Mouse (Mus musculus) lung, postnatal 36 days (tissue): ENCODE measurements around the gene Gsk3a.
A peak's percentile ranks its signal among the peaks of the same experiment; 100 is the strongest.

Experiments used
- DNase-seq: peaks from one replicate; pipeline ENCODE4 v3.0.0; 2022; ENCODE audit warnings: mixed read lengths

Gsk3a gene

DNA sequence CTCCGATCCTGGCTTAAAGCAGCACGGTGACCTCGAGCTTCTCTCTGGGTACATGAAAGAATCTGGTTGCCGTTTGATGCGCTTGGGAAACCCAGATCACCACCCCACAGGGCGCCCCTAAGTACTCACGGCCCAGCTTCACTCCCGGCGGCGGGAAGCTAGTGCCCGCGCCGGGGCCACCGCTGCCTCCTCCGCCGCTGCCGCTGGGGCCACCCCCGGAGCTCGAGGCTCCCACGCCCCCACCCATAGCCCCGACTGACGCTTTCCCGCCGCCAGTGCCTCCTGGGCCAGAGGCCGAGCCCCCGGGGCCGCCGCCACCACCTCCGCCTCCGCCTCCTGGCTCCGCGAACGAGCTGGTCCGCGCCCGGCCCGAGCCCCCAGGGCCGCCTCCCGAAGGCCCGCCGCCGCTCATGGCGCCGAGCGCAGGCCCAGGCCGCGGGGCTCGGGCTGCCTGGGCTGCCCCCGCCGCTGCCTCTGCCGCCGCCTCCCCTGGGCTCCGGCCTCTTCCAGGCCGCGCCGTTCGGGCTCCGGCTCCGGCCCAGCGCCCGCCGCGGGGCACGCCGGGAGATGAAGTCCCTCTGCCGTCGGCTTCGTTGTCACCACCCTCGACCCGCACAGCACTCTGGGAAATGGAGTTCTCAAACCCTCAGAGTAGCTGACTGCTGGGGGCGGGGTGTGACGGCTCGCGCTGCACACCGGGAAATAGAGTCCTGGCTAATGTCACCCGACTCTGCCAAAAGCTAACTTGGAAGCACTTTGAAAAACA lies at the start of gene Gsk3a:
Gene Gsk3a, minus strand, starts transcription at position 603 of the 766 bp plus-strand sequence.
- peak; percentile 99 for DNase-seq

DNA sequence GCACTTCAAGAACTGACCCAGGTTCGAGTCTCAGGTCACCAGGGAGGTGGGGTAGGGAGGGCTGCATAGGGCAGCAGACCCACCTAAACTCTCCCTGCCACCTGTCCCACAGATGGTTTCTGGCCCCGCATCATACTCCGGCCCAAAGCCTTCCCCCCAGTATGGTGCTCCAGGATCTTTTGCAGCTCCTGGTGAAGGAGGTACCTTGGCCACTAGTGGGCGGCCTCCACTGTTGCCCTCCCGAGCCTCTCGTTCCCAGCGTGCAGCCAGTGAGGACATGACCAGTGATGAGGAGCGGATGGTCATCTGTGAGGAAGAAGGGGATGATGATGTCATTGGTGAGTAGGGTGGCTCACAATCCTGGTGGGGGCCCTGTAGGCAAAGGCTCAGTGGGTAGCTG lies 49.3 kb upstream of the Gsk3a start:
- DNase-seq = no peak

DNA sequence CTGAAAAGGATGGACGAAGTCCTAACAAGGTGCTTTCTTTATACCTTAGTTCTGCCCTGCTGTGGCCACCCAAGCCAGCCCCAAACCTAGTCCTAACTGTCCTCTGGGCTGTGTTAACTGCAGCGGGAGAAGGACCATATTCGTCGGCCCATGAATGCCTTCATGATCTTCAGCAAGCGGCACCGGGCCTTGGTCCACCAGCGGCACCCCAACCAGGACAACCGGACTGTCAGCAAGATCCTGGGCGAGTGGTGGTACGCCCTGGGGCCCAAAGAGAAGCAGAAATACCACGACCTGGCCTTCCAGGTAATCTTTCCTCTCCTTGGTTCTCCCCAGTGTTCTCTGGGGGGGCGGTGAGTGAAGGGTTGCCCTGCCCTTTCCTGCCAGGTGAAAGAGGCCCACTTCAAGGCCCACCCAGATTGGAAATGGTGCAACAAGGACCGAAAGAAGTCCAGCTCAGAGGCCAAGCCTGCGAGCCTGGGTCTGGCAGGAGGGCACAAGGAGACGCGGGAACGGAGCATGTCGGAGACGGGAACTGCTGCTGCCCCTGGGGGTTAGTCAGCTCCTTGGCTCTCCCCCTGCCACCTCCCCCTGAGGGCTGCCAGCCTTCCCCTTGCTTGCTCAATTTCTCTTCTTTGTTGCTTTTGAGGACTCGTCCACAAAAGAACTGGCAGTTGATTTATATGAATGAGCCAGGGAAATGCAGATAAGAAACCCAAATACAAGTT lies 48.0 kb upstream of the Gsk3a start:
- no peak for DNase-seq

DNA sequence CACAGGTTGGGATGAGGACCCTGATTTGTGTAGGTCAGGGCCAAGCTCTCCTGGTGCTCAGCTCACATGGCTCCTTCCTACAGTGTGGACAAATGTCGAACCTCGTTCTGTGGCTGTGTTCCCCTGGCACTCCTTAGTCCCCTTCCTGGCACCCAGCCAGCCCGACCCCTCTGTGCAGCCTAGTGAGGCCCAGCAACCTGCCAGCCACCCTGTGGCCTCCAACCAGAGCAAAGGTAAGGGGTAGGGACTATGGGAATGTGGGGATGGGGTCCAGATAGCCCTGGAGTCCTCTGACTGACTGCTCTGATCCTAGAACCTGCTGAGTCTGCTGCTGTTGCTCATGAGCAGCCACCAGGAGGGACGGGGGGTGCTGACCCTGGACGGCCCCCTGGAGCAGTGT lies 47.1 kb upstream of the Gsk3a start:
- DNase-seq = no peak

DNA sequence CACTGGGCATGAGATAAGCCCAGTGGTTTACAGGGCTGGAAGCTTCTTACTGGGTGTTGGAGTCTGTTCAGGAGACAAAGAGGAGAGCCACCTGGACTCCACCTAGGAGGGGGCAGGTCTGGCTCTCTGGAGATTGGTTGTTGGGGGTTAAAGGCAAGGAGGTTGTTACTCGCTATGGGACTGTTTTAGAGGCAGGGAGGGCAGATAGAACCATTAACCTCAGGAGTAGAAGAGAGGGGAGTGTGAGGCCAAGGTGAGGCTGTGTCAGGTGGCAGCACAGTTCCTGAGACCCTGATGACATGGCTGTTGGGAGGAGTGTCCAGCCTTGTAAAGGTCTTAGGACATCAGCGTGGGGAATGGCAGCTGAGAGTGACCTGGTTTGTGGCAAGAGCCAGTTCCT lies 46.5 kb upstream of the Gsk3a start:
- no peak for DNase-seq

DNA sequence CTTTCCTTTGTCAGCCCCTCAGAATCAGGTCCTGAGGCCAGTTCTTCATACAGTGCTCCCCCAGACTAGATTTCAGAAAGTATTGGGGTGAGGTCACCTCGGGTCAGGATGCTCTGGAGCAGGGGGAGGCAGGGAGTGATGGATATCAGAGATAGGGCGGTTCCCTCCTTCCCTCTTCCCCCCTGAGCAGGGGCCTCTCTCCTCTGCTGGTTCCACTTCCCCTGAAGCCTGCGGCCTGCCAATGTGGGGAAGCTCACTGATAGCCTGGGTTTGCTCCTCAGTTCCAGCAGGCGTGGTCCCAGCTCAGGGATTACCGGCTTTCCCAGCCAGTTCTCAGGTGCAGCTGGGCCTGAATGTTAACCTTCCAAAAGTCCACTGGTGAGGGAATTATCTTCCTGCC lies 46.0 kb upstream of the Gsk3a start:
- DNase-seq = no peak

DNA sequence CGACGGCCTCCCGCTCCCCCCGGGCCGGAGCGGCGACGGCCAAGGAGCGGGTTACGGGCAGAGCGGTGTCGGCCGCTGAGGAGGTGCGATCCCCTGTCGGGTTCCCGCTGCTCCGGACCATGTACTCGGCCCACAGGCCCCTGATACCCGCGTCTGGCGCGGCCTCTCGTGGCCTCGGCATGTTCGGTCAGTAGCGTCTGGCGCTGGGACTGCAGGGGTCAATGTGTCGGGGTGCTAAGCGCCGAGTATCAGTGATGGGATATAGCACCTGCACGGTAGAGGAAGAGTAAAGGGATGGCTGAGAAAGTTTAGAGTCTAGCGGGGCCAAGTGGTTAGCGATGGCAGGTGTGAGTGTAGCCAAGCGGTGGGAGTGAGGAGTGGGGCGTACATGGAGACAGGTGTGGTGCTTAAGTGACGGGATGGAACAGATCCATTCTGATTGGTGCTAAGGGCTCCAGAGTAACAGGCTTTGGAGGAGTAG lies 45.1 kb upstream of the Gsk3a start:
- DNase-seq = peak; percentile 44

DNA sequence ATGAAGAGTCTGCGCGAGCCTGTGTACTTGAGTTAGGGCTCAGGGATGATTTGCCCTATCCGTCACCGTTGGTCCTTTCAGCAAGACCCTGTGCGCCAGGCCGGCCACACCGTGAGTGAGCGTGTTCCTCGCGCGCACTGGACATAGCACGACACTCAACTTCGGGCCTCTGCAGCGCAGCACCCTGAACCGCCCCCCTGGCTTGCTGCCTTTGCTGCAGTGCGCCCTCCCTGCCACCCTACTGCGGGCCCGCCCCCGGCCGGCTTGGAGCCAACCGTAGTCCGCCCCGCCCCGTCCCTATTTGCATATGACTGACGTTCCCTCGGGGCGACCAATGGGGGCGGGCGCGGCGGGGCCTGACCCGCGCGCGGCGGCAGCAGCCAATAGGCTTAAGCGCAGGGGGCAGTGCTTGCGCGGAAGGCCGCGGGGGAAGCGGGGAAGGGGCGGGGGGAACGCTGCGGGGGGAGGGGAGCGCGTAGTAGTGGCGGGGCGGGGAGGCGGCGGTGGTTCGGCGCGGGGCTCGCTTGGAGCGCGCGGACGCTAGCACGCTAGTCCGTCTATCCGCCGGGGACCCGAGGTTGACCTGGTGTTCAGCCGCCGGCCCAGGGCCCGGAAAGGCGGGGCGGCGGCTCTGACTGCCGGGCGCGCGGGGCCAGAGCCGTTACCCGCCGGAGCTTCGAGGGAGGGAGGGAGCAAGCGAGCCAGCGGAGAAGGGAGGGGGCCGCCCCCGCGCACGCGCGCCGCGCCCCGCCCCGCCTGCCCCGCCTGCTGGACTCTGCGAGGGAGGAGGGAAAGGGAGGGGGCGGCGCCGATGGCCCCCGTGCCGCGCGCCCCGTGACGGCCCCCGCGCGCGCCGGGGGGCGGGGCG lies 44.3 kb upstream of the Gsk3a start:
- DNase-seq = peak; percentile 99

DNA sequence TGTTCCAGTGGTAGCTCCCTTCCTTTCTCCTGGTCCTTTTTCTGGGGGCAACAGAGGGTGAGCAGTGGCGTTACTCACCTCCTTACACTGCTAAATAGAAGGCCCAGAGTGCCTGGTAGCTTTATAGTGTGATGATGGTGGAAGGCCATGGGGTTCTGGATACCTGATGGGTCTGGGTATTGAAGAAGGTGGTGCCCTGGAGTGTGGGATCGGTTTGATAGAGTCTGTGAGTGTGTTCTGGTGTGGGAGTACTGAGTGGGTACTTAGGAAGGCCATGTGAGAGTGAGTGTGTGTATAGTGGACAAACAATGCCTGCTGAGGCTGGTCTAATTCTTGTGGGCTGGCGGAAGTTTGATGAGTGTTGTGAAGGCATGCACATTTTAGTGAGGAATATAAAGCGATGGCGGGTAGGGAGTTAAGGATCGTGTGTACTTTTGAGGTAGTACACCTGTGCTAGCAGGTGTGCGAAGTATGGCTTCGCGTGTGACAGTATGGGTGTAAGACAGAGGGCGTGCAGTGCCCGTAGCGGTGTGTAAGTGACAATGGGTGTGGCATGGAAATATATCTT lies 43.6 kb upstream of the Gsk3a start:
- no peak for DNase-seq

DNA sequence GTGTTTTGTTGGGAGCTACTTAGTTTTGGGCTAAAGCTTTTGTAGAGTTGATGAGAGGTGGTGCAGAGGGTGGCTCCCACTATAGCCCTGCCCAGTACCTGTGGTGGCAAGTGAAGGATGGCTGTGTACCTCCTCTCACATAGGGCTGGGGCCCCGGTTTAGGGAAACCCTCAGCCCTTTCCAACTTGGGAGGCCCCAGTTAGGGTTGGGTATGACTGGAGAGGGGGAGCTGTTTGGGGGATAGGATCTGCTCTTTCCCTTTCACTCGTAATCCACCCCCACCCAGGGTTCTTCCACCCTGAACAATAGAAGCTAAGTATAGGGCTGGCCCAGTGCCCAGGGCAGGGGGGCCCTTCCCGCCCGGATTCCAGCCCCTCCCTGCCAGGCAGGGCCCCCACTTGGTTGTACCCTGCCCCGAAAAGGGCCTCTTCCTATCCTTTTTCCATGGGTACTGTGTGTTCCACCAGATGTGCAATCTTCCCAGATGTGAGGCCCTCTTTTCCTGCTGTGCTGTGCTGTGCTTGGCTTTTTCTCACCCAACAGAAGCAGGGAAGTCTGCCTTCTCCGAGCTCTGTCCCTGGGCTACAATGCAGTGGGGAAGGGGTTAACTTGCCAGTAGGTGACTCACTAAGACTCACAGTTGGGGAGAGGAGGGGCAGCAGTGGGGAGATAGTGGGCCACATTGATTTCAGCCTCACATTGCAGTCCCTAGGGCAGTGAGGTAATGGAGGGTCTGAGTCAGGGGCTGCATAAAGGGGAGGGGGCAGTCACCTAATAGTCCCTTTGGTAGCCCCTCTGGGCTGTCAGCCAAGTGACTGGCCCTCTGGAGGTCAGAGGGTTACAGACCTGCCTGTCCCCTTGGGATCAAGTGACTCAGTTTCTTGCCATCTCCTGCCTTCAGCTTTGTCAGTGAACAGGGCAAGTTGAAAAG lies 42.5 kb upstream of the Gsk3a start:
- peak; percentile 76 for DNase-seq

DNA sequence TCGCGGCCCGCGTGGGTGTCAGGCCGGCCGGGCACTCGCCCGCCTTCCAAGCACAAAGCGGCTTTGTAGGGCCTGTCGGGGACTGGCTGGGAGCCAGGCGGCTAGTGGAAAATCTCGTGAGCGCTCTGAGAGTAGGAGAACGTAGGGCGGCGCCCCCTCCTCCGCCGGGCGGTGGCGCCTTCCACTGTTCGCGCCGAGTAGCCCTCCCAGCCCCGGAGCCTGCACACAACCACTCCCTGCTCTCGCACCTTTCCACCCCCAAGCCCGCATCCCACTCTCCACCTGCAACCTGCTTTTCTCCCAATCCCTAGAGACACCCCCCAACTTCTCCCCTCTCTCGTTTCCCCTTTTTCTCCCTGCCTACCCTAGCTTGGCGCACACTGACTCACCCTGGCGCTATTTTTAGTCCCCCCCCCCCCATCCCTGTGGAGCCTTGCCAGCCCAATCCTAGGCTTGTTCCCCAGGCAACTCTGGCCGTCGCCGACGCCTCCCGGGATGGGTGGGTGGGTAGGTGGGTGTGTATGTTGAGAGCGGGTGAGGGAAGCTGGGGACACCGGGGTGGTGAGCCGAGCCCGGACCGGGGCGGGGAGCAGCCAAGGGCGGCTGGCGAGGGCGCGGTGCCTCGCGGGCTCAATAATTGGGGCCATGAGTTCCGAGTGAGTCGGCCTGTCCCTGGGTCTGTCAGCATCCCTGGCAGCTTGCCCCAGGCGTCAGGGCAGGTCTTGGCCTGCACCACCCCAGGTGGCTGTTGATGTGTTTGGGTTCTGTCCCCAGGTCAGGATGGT lies 41.6 kb upstream of the Gsk3a start:
- DNase-seq = peak; percentile 92

DNA sequence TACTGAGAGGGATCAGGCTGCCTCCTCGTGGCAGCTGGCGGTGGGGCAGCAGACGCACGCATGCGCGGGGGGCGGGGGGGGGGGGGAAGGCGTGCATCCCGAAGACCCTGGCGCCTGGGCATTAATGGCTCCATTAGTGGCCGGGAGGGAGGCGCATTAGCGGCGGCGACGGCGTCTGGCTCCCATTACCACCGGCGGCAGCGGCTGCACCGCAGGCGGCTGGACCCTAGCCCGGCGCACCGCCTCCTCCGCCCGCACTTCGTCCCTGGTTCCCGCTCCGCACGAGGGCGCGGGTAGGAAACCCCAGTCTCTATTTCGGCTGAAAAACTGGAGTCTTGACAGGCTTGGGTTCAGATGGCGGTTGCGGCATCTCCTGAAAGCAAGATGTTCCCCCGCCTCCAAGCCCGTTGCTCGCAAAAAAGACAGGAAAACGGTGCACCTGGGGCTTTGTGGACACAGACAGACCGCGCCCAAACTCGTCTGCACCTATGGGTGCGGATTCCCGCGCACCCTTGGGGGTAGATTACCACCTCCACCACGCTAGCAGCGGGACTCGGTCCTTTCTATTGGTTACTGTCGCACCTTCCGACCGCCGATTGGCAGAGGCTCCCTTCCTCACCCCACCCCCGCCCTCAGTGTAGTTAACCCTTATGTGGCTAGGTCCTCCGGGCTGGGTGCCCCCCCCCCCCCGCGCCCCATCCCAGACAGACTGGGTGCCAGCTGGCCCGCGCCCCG lies 40.9 kb upstream of the Gsk3a start:
- peak; percentile 91 for DNase-seq

DNA sequence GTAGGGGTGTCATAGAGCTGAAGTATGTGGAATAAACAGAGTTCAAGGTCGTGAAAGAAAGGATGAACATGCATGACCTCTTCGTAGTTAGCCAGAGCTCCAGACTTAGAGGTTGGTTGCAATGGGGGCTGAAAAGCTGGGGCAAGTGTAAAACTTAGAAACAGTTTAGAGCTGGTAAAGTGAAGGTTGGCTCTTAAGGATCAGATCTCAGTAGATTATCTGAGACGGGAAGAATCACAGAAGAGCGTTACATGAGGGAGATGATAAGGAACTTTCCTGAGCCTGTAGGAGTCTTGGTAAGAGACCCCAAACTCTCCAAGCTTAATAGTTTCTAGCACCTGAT lies 40.3 kb upstream of the Gsk3a start:
- DNase-seq = no peak

DNA sequence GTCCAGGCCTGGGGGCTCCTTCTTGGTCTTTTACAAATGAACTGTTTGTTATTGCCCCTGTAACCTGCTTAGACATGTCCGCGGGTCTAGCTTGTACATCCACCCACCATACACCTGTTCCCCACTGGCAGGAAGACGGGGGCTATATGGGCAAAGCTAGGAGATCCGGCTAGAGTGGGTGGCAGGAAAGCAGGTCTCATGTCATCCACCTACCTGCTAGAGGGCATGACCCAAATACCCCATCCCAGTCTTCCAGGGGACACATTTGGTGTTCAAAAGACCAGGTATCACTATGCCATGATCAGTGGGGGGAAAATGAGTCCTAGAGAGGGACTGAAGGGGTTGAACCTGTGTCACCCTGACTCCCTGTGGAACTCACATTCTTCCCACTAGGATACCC lies 39.8 kb upstream of the Gsk3a start:
- DNase-seq = no peak

DNA sequence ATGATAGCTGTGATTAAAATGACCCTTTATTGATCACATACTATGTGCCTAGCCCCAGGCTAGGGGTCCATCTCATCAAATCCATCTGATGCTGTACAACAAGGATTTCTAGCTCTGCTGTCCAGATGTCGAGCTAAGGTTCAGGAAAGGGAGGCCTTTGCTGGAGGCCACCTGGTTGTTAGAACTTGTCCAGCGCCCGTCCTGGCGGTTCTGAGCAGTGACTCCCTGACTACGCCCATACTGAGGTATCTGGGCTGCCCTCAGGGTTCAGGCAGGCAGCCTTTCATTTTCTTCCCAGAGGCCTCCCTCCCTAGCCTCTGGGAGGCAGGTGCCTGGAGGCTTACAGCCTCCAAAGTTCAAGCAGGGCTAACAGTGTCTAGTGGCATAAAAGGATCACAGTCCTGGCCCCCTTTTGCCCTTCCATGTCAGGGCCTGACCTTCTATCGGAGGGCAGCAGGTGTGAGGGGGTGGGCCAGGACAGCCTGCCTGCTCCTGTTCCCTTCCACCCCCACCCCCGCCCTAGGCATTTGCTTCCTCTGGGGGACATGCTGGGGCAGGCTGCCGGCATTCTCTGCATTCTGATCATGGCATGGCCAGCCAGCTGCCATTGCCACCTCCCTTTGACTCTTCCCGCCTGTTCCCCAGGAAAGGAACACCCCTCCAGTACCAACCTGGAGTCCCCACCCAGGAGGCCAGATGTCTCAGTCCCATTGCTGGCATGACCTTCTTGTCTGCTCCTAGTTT lies 38.1 kb upstream of the Gsk3a start:
- no peak for DNase-seq

DNA sequence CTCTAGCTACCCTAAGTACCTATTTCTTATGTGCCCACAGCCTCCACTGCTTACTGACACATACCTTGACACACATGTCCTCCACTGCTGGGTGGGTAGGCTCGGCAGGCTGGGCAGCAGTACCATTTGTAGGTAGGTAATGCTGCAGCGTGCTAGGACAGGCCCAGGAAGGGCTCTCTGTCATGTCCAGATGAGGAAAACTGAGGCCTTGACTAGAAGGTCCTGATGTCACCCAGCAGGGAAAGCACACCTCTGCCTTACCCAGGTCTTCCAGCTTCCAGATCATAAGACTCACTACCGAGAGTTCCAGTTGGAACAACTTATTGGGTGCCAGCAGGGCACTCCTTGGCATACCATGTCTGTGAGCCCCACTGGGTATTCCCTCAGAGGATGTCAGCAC lies 37.3 kb upstream of the Gsk3a start:
- no peak for DNase-seq

DNA sequence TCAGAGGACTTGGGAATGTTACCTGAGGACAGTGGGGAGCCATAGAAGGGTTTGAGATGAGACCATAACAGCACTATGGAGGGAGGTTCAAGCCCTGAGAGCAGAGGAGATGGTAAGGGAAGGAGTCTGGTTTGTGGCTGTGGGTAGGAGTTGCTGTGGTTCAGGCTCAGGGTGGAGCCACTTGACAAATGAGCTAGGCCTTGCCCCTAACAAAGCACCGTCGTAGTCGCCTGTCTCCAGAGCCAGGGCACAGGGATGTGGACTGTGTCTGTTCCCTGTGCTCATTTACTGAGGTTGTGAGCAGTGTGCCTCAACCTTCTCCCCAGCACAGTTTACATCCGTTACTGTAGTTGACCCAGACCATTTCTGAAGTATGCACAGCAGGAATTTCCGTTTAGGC lies 36.9 kb upstream of the Gsk3a start:
- no peak for DNase-seq

DNA sequence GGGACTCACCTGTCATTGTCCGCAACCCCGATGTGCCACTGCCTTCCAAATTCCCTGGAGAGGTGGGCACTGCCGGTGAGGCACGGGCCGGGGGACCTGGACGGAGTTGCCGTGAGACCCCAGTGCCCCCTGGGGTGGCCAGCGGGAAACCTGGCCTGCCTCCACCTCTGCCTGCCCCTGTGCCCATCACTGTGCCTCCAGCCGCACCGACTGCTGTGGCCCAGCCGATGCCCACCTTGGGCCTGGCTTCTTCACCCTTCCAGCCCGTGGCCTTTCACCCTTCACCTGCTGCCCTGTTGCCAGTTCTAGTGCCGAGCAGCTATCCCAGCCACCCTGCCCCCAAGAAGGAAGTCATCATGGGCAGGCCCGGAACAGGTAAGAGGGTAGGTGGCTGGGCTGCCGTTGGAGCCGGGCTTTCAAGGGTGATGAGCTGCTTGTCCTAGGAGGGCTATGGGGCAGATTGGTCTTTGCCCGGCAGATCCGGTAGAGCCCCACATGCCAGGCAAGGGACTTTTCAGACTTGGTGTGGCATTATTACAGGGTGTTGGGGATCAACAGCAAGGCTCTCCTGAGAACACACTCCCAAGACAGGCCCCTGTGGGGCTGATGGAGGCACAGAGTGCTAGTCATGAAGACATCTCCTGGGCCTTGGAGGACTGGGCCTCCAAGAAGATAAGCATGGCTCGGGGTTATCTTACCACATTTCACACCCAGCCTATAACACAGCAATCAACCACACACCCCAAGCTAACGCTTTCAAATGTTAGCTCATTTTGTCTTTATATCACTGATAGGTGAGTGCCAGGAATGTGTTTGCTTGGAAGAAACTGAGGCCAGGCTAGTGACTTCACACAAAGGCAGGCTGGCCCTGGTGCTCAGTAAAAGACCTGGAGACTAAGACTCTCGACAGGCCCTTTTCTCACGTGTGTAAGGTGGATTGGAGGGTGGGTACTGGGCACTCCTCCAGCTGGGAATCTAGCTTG lies 35.9 kb upstream of the Gsk3a start:
- DNase-seq = no peak
